Mouse (Mus musculus) A20 (cell line): ENCODE results near the gene Cela3a.
"Not testable (repeated sequence)": the region's sequence is repeated elsewhere in the genome, so short reads cannot be mapped to it uniquely, and the experiment has no call there.

ENCODE experiments used
- DNase-seq: peaks from one replicate; pipeline ENCODE4 v3.0.0-alpha.2; 2011; ENCODE audit warnings: low read depth, low spot score

The Cela3a gene

DNA sequence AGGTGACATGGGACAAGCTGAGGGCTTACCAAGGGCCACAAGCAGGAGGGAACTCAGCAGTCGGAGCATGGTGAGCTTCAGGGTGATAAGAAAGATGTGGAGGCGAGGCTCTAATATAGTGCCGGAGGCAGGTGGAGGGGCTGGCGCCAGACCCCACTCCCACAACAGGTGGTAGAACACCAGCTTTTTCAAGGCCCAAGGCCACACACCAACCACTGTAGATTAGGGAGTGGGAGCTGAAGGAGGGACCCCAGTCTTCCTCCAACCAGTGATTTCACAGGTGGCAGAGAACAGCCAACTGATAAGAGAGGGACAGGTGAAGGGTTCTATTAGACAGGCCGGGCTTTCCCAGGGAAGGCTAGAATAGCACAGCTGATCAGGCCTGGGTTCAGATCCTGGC, at the start of gene Cela3a:
TSS of gene Cela3a (minus strand) at position 101 of the 400 bp plus-strand sequence.
- DNase-seq = no peak

DNA sequence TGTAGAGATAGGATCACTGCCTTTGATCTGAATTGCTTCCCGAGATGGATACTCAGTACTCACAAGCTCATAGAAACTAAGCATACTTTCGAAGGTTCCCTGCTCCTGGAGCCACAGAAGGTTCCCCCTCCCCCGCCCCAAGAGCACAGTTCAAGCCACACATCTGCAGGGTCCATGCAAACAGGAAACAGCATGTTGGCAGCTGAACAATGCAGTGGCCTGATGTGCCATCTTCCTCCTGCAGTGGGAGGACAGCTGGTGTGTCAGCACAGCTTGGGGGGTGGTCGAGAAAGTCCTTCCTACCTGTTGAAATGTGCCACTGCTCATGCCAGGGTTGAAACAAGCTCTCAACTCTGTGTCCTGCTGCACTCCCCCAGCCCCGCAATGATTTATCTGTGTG, 49.3 kb upstream of the Cela3a start:
- no peak for DNase-seq

DNA sequence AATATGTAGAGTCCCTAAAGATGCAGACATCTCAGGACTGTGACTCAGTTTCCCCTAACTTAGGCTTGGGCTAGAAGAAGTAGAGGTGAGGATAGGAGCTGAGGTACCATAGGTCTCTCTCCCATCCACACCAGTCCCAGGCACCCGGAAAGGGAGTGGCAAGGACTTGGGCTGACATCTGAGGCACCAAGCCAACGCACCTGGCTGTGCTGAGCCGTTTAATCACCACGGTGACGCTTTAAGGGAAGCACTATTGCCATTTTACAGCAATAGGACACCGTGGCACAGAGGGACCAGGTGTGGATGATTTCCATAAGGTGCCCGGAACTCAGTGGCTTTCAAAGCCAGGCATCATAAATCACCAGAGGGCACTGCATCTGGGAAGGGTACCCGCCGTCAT, 48.7 kb upstream of the Cela3a start:
- no peak for DNase-seq

DNA sequence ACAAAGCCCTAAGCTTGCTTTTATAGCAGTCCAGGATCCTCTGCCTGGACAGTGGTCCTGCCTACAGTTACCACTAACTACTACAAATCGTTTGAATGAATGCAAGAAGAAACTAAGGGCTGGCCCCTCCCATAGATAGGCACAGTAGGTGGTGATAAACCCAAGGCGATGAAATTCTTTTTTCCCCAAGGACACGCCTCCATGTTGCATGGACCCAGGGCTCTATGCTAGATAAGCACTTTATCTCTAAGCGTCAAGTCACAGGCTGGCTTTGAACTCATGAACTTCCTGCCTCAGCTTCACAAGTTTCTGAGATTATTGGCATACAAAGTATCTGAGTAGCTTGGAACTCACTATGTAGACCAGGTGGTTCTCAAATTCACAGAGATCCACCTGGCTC, 47.7 kb upstream of the Cela3a start:
- DNase-seq = no peak

DNA sequence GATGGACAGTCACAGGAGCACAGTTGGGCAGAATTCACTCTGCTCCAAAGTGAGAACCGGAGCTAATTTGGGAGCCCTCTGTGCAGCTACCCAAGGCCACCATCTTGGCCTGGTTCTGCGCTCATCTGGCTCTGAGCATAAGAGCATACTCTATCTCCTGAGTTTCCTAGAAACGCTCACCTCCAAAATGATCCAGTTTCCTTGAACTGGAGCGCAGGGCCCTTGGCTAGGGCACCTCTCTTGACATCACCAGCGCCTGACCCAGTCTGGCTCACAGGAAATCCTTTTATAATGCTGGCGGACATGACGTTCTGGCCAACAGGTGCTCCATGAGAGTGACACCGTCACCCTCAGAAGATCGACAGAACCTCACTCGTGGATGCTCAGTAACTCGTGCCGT, 47.0 kb upstream of the Cela3a start:
- DNase-seq = no peak

DNA sequence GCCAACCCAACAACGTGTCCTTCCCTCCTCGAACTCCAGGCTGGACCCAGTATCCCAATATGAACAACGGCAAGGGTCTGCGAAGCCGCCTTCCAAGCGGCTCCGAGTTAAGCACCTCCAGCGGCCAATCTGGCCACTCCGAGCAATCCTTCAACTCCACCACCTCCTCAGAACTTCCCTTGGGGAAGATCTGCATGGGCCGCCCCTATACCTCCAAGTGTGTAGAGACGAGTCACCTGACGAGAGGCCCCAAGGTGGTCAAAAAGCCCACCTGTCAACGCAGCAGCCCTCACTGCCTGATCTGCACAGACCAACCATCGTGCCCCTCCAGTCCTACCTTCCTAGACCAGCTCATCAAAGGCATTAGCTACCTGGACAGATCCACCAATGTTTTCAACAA, 45.0 kb upstream of the Cela3a start:
- no peak for DNase-seq

DNA sequence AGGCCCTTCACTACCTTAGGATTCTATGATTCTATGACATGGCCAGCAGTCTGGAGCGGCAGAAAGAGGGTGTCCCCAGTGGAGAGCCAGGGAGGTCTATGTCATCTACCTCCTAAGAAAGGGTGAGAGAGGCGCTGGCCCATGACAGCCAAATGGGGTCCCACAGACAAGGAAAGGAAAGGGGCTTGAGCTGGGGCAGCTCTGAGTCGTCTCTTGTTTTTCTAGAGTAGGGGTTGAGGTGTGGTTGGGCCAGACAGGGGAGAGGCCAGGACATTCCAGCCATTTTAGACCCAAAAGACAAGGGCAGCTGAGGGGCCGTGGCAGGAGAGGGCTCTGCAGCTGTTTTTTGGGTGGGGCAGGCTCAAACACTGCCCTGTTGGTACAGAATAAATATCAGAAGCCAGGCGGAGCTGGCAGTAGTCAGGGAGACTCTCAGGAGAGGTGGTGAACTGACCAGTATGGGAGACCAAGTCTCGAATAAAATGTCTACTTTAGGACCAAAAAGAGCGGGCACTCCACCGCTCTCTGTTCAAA, 43.7 kb upstream of the Cela3a start, which contains the start of gene 1700013G24Rik:
TSS of gene 1700013G24Rik (plus strand) at position 51 of the 534 bp plus-strand sequence.
- DNase-seq = no peak

DNA sequence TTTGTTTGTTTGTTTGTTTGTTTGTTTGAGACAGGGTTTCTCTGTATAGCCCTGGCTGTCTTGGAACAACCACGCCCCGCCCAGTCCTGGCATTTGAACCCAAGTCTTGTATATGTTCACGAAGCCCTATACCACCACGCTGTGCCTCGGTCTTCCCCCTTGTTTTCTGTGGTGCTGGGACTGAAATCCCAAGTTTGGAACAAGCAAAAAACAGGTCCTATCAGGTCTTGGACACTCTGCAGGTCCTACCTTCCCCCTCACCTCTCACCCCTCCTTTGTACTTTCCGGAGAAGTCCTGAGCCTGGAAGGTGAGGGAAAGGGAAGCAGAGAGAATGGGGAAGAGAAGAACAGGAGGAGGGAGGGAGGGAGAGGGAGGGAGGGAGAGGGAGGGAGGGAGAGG, 42.6 kb upstream of the Cela3a start:
- no peak for DNase-seq

DNA sequence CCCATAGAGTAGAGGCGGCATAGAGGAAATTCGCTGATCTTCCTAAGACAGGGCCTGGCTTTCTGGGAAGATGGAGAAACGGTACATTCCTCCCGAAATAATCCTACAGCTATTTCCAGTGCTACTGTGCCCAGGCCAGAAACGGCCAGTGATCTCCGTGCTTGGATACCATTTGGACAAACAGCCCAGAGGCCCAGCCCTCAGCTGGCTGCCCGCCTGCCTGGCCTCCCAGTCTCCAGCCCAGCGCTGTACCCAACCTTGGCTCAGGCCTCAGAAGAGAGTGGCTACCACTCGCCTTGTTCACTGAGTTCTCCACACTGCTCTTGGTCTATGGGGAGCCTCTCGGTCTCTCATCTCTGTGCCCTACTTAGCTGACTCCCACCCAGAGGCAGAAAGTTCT, 40.1 kb upstream of the Cela3a start:
- DNase-seq = no peak

DNA sequence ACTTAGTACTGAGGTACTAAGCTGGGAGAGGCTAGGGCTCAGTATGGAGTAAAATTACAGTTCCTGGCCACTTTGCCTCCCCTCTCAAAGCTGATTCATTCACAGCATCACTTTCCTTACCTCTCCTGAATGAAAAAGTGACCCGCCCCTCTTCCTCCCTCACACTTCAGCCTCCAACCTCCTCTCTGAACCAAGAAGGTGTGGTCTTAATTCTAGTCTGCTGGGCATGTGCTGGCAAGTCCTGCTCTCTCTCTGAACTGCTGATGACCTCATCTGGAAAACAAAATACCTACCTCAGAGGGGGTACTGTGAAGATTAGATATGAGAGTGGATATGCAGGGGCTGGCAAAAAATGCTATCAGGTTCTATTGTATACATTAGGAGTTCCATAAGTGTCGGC, 39.5 kb upstream of the Cela3a start:
- no peak for DNase-seq

DNA sequence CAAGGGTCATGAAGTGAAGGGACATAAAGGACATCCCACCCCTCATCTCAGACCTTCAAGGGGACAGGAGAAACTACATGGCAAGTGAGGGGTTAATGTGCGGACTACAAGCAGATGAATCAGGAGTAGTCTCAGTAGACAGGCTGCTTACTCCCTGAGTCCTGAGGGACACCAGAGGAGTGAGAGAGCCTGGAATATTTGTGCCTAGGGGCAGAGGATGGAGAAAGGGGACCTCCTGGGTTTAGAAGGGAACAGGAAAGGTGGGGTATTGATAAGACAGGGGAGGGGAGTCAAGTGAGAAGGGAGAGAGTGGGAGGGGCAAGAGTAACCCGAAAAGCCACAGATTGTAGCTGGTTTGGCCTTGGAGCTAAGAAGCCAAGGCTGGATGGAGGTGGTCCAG, 39.0 kb upstream of the Cela3a start:
- no peak for DNase-seq

DNA sequence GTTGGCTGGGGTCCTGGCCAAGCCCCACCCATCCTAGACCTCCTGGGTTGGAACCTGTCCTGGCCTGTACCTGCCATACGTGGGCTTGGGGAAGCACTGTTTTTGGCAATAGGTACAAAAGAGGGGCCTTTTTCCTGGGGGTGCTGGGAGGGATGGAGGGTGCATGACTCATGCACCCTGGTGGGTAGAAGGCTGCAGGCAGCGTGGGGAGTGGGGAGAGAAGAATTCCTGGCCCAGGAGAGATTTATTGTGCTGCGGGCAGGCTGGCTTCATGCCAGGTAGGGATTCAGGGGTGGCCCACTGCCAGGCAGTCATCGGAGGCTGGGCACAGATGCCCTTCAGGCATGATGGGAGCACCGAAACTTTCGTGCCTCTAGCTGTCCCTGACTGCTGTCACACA, 38.6 kb upstream of the Cela3a start:
- no peak for DNase-seq

DNA sequence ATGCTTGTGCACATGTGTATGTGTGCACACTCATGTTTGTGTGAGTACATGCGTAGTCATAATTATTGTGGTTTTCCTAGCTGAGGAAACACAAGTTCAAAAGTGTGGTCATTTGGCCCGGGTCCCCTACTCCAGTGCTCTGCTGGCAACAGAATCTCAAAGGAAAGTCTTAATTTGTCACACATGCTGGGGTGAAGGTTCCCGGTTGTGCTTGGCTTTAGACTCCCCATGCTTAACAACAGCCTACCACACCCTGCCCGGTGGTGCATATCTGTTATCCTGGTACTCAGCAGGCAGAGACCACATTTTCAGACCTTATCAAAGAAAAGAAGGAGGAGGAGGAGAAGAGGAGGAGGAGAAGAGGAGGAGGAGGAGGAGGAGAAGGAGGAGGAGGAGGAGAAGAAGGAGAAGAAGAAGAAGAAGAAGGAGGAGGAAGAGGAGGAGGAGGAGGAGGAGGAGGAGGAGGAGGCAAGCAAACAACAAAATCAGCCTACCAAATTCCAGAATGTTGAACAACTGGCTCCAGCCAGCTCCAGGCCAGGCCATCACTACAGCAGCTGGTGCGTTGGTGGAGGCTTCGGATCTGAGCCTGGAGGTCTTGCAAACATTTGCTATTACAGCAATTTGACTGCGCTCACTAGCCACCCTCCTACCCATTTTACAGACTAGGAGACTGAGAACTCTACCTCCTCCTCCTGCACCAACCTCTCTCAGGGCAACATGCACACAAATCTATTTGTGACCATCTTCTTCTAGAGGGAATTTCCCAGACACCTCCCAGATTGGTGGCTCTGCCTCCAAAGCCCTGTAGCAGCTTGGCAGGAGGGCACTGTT, 38.0 kb upstream of the Cela3a start:
- DNase-seq = no peak

DNA sequence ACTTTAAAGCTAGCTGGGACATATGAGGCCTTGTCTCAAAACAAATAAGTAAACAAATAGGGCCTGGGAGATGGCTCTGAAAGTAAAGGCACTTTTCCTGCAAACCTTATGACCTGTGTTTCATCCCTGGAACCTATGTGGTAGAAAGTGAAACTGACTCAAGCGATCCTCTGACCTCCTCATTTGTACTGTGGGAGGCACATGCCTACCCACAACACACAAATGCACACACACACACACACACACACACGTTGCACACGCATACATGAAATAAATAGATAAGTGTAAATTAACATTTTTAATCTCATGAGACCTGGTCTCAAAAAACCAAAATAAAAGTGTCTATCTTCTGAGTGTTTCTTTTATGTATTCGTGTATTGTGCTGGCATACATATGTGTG, 36.3 kb upstream of the Cela3a start:
- DNase-seq = no peak

DNA sequence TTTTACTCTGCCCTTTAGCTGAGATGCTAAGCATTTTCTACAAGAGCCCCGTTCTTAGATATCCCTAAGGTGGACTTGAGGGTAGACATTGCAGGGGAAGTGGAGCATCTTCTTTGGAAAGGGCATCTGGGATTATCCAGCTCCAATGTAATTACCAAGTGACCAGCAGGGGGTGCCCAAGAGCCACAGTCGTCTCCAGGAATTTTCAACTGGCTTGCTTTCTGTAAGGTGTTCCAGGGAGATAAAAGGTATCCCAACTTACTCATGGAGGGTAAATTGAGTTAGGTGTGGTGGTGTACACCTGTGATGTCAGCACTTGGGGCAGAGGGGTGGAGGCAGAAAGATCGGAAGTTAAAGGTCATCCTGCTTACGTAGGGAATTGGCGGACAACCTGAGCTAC, 34.0 kb upstream of the Cela3a start:
- DNase-seq = peak; percentile 27

DNA sequence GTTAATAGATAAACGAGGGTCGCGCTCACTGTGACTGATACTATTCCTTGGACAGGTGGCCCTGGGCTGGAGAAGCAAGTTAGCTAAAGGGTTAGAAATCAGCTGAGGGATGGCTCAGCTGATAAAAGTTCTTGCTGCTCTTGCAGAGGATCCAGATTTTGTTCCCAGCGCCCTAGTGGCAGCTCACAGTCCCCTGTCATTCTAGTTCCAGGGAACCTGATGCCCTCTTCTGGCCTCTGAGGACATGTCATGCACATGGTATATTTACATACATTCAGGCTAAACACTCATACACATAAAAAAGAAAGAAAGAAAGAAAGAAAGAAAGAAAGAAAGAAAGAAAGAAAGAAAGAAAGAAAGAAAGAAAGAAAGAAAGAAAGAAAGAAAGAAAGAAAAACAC, 31.7 kb upstream of the Cela3a start:
- no peak for DNase-seq

DNA sequence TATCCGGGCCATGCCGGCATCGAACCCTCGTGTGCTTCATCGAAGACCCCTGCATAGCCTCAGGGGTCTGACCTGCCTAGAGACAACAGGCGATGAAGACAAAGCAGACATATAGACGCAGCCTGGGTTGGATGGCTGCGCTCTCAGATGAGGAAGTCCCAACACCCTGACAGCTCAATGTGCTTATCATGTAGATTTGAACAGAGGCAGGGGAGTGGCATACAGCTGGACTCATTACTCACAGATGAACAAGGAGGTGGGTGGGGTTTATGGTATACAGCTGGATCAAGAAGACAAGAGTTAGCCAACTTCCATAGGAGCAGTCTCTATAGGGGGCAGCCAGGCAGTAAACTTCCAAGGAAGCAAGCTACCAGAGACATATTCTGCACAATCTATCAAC, 29.3 kb upstream of the Cela3a start:
- DNase-seq = no peak

DNA sequence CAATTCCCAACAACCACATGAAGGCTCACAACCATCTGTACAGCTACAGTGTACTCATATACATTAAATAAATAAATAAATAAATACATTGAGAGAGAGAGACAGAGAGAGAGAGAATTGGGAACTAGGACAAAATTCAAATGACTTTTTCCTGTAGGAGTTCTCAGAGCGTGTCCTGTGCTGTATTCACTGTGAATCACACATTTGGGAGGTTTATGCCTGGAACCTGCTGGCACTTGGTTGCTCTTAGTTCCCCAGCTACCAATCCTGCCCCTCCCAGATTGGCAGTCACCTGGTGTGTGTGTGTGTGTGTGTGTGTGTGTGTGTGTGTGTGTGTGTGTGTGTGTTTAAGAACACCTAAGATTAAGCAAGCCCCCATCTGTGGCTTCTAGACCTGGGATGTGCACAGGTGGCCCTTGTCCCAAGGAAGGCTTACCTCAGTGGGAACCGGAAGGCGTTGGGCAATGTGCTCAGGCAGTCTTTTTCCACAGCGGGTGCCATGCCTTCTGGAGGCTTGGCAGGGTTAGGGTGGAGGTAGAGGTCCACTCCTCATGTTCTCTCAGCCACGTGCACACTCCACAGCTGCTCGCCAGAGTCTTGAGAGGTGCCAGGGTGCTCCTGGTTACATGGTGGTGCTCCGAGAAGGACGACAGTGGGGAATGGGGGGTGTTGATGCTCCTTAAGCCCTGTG, 27.5 kb upstream of the Cela3a start:
- DNase-seq = no peak

DNA sequence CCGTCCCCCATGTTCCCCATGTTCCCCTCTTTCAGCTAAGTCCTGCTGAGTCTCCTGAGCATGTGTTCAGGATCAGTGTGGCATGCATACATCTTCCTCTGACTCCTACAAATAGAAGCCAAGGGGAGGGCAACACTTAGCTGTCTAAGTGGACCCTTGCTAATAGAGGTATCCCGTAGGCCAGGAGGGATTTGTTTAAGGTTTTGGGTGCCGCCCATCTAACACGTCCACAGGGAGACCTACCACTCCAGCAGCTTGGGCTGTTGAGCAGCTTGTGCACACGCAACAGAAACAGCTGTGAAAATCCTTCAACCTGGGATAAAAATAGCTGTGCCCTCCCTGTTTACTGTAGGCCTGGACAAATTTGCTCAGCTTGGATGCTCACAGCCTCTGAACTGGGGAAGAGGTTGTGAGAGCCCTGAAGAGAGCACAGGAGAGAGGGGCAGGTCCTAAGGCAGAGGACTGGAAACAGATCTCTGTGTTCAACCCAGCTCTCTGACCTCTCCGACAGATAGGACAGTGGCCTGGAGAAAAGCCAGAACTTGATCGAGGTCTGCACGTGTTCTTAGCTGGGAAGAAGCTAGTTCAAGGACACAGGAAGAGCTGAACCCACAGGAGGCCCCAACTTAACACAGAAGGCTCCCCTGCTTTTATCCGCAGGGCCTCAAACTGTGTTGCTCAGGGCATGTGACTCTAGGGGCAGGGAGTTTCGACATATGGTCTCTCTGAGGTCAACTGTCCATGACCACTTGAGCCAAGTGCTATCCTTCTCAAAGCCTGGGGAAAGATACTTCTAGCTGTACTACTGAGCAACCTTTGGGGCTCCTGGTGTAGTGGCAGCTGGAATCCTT, 23.3 kb upstream of the Cela3a start:
- not testable (repeated sequence) for DNase-seq

DNA sequence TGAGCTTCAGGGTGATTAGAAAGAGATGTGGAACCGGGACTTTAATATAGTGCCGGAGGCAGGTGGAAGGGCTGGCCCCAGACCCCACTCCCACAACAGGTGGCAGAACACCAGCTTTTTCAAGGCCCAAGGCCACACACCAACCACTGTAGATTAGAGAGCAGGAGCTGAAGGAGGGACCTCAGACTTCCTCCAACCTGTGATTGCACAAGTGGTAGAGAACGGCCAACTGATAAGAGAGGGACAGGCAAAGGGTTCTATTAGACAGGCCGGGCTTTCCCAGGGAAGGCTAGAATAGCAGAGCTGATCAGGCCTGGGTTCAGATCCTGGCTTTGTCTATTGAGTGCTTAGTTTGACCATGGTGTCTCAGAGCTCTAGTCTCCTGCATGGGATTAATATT, 20.9 kb upstream of the Cela3a start, which contains the start of gene Cela3b:
TSS of gene Cela3b (minus strand) at position 39 of the 400 bp plus-strand sequence.
- DNase-seq = no peak

DNA sequence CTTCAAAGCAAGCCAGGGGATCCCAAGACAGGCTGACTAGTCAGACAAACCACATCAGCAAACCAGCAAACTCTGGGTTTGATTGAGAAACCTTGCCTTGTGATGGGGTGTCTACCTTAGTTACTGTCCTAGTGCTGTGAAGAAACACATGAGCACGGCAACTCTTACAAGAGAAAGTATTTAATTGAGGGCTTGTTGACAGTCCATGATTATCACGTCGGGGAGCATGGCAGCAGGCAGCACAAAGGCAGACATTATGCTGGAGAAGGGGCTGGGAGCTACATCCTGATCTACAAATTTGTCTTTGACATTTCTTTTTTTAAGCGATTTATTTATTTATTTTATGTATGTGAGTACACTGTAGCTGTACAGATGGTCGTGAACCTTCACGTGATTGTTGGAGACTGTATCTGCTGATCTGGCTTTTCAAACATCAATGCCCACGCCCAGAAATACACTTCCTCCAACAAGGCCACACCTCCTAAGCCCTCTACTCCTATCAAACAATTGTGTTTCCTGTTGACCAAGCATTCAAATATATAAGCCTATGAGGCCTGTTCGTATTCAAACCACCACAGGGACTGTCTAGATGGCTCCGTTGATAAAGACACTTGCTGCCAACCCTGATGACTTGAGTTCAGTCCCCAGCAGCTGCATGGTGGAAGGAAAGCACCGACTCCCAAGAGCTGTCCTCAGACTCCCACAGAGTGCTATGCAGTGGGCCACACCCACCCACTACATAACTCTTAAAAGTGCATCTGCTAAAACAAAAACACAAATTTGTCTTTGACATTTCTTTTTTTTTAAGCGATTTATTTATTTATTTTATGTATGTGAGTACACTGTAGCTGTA, 8.3 kb upstream of the Cela3a start:
- DNase-seq = no peak
